Mouse (Mus musculus): Measurements from ENCODE around the gene Vmn2r46.
"Not testable (repeated sequence)": the region's sequence is repeated elsewhere in the genome, so short reads cannot be mapped to it uniquely, and the experiment has no call there.

Gene Vmn2r46

DNA sequence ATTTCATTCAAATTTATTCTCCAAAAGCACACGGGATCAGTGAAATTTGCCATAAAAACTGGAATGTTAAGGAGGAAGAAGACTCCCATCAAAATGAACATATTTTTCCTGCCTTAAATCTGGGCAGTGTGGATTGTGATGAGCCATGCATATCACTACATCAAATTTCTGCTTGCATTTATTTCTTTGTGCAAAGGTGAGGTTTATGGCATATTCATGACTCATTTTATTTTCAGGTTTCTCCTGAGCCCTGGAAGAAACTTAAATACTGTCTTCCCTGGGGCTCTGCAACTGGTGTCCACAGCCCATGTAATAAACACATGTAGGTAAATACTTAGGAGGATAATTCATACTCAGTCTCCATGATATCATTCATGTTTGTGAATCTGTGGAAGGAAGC lies at the start of gene Vmn2r46:
Vmn2r46 (minus strand) TSS at position 101 of the 400 bp plus-strand sequence.
- DNase-seq (ENCODE audit: extremely low read depth, low read depth), result not testable (repeated sequence)
